Mouse (Mus musculus) C2C12 (cell line): ENCODE results near the gene Git2. TPM values are rescaled to one million over a fixed set of nuclear protein-coding genes. Genes with fewer than 3 reads are reported as not detected.

Source experiments
- H3K27me3 ChIP-seq: one replicate; pipeline ENCODE4 v1.6.1; 2011; ENCODE audit not compliant: control insufficient read depth, insufficient read depth, insufficient read length
- H3K36me3 ChIP-seq: one replicate; pipeline ENCODE4 v1.6.1; 2011; ENCODE audit not compliant: control insufficient read depth, insufficient read depth
- H3K4me3 ChIP-seq: one replicate; pipeline ENCODE4 v1.5.1; 2011; ENCODE audit warnings: mild to moderate bottlenecking, control low read depth; ENCODE audit not compliant: poor library complexity, insufficient read depth, severe bottlenecking
- H3K79me2 ChIP-seq: one replicate; pipeline ENCODE4 v1.6.1; 2011; ENCODE audit not compliant: control insufficient read depth, insufficient read depth
- H3K79me3 ChIP-seq: one replicate; pipeline ENCODE4 v1.6.1; 2011; ENCODE audit warnings: low read depth, control low read depth
- H3ac ChIP-seq: one replicate; pipeline ENCODE3; 2011; ENCODE audit warnings: low read depth; ENCODE audit not compliant: control insufficient read depth, insufficient read length
- CEBPB ChIP-seq: IDR thresholded peaks from one replicate; pipeline ENCODE4 v1.6.1; 2011; ENCODE audit warnings: low read depth, mild to moderate bottlenecking, control low read depth, moderate library complexity
- CTCF ChIP-seq: IDR thresholded peaks from one replicate; pipeline ENCODE4 v1.5.1; 2011; ENCODE audit not compliant: control insufficient read depth, insufficient read depth, insufficient read length
- FOSL1 ChIP-seq: IDR thresholded peaks from one replicate; pipeline ENCODE4 v1.8.0; 2011; ENCODE audit warnings: mild to moderate bottlenecking, low read length; ENCODE audit not compliant: poor library complexity, insufficient read depth, severe bottlenecking
- MAX ChIP-seq: IDR thresholded peaks from one replicate; pipeline ENCODE4 v1.6.1; 2011; ENCODE audit warnings: mild to moderate bottlenecking, control low read depth
- MYOD1 ChIP-seq: IDR thresholded peaks from one replicate; pipeline ENCODE4 v1.6.1; 2011; ENCODE audit warnings: low read depth; ENCODE audit not compliant: control insufficient read depth, insufficient read length
- MYOG ChIP-seq: IDR thresholded peaks from one replicate; pipeline ENCODE4 v1.6.1; 2011; ENCODE audit not compliant: control insufficient read depth, insufficient read length; ENCODE audit errors: extremely low read depth
- USF1 ChIP-seq: IDR thresholded peaks from one replicate; pipeline ENCODE4 v1.6.1; 2011; ENCODE audit warnings: low read depth, mild to moderate bottlenecking, control low read depth, moderate library complexity
- polyA plus RNA-seq: library from polyadenylated mRNA; unstranded; fragments of >200 nt; fragmentation: generic; extraction: Trizol; gene quantifications from one replicate; pipeline ENCODE4 v1.2.1, GENCODE M21; 2012; ENCODE audit warnings: missing spikeins

The Git2 gene
- polyA plus RNA-seq, 1 experiment, result 19.5 TPM

- Histone ChIP-seq H3K36me3 (peaks cover 26% of the 10 kb centered on the region), H3K79me3 (no peaks in the 10 kb centered on the region), H3K27me3 (no peaks in the 10 kb centered on the region), H3ac (no peak overlapping the region), H3K4me3 (no peak overlapping the region), H3K79me2 (no peaks in the 10 kb centered on the region)
- TF ChIP-seq MYOD1 (peak; percentile 24), MAX (no peak)
Measured at GRCm38 (mm10) chr5:114730129-114730528, 45.2 kb downstream of the Git2 start.

- TF ChIP-seq MYOD1, result no peak
- no peak for TF ChIP-seq CTCF
- TF ChIP-seq MAX, result no peak
- TF ChIP-seq CEBPB, result no peak
- TF ChIP-seq USF1, result no peak
- TF ChIP-seq MYOG, result no peak
- TF ChIP-seq FOSL1, result no peak
- Histone ChIP-seq H3K4me3 (no peak overlapping the region), H3ac (no peak overlapping the region), H3K79me3 (no peaks in the 10 kb centered on the region), H3K36me3 (peaks cover 23% of the 10 kb centered on the region), H3K27me3 (no peaks in the 10 kb centered on the region), H3K79me2 (no peaks in the 10 kb centered on the region)
Measured at GRCm38 (mm10) chr5:114728160-114728559, 47.2 kb downstream of the Git2 start.

GRCm38 (mm10) chr5:114722846-114723245 lies 52.5 kb downstream of the Git2 start:
- Histone ChIP-seq H3K36me3 (peaks cover 25% of the 10 kb centered on the region), H3K4me3 (no peak overlapping the region)
- no peak for TF ChIP-seq MYOG
- TF ChIP-seq MAX, result no peak
- no peak for TF ChIP-seq MYOD1
- no peak for TF ChIP-seq CTCF
- TF ChIP-seq CEBPB, result no peak
- TF ChIP-seq FOSL1, result no peak
- TF ChIP-seq USF1, result no peak

DNA sequence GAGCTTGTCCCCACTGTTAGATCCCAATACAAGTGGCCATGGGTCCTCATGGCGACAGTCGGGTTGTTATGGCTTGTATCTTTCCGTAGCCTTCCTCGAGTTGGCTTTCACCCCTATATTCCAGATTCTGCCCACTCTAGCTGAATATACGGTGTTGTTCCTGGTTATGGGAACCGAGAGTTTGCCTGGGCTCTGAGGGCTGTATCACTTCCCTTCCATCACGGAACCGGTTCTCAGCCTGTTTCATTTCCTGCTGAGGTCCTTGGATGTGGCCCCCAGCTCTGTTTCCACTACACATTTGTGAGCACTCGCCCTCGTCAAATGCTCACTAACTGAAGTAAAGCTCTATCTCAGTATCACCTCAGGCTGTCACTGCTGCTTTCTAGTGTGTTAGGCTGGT lies 53.3 kb downstream of the Git2 start:
- no peaks in the 10 kb centered on the region for H3K79me3 ChIP-seq
- no peaks in the 10 kb centered on the region for H3K79me2 ChIP-seq
- TF ChIP-seq MYOG, result no peak
- no peak for TF ChIP-seq CEBPB
- TF ChIP-seq FOSL1, result no peak
- TF ChIP-seq USF1, result no peak
- no peak for TF ChIP-seq MYOD1
- no peak for TF ChIP-seq MAX
- TF ChIP-seq CTCF, result no peak
- no peak overlapping the region for H3K4me3 ChIP-seq
- no peak overlapping the region for H3ac ChIP-seq
- H3K36me3 ChIP-seq, result peaks cover 31% of the 10 kb centered on the region
- no peaks in the 10 kb centered on the region for H3K27me3 ChIP-seq

More at GRCm38 (mm10) chr5:114722846-114723245, 52.5 kb downstream of the Git2 start:
- no peaks in the 10 kb centered on the region for H3K27me3 ChIP-seq
- H3K79me3 ChIP-seq, result no peaks in the 10 kb centered on the region
- no peaks in the 10 kb centered on the region for H3K79me2 ChIP-seq
- H3ac ChIP-seq, result no peak overlapping the region

DNA sequence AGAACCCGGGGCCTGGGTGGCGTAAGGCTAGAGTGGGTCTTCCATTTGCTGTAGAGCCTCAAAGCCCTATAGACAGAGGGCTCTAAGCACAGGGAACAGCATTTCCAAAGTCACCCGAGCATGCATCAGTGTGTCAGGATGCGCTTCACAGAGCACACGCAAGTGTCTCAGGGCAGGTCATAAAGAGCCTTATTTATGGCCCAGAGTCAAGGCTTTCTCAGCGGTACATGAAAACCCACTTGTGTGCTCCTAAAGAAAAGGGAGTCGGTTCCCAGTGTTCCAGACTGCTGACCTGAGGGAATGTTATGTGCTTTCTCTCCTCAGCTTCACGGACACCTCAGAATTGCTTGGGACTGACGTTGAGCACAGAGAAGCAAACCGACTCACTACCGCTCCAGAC lies 54.5 kb downstream of the Git2 start:
- H3K79me2 ChIP-seq, result no peaks in the 10 kb centered on the region
- H3K79me3 ChIP-seq, result no peaks in the 10 kb centered on the region
- H3ac ChIP-seq, result no peak overlapping the region
- H3K4me3 ChIP-seq, result no peak overlapping the region
- H3K36me3 ChIP-seq, result peaks cover 31% of the 10 kb centered on the region
- TF ChIP-seq CEBPB (no peak), MYOD1 (no peak), MAX (no peak), FOSL1 (no peak), MYOG (no peak), CTCF (no peak), USF1 (no peak)
- H3K27me3 ChIP-seq, result no peaks in the 10 kb centered on the region

DNA sequence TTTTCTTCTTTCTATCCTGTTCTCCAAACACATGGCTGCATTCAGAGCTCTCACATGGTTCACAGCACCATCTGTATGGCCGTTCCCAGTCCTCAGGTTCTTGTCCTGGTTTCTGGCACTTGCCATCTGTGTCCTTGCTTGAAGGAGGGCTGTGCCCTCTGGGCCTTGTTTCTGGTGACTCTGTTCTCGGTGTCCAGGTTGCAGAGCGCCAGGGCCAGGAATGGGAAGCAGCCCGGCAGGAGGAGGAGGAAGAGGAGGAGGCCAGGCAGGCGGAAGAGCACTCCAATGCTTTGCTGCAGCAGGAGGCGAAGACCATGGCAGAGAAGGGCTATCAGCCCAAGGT lies 55.4 kb downstream of the Git2 start:
- Histone ChIP-seq H3K79me3 (no peaks in the 10 kb centered on the region), H3K36me3 (peaks cover 31% of the 10 kb centered on the region), H3K79me2 (no peaks in the 10 kb centered on the region), H3ac (no peak overlapping the region), H3K27me3 (no peaks in the 10 kb centered on the region), H3K4me3 (no peak overlapping the region)
- TF ChIP-seq MYOG (no peak), FOSL1 (no peak), MYOD1 (no peak), CTCF (no peak), MAX (no peak), USF1 (no peak), CEBPB (no peak)
